Mouse (Mus musculus): Measurements from ENCODE around the gene Gngt2. TPM values are rescaled to one million over a fixed set of nuclear protein-coding genes. Genes with fewer than 3 reads are reported as not detected.

Gngt2 gene
- 2.6 TPM for polyA plus RNA-seq (2014; fragmentation: Illumina TruSeq; extraction: RNeasy Lipid Tissue Mini Kit (QIAGEN cat#74804))

DNA sequence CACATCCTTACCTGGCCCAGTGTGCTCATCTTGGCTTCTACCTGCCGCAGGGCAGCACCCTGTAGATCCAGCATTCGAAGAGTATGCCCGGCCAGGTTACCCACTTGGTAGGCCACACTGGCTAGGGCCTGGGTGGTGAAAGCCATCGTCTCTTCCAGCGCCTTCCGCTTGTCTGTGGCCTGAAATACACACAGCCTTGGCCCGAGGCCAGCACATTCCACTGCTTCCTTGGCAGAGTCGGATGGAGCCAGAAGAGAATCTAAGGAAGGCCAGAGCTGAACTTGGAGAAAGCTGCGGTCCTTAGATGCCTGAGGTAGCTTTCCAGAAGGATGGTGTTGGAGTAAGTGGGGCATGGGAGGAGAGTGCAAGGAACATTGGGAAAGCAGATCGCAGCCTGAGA lies at the start of gene Gngt2:
Gene Gngt2, plus strand, starts transcription at position 158 of the 400 bp plus-strand sequence.

DNA sequence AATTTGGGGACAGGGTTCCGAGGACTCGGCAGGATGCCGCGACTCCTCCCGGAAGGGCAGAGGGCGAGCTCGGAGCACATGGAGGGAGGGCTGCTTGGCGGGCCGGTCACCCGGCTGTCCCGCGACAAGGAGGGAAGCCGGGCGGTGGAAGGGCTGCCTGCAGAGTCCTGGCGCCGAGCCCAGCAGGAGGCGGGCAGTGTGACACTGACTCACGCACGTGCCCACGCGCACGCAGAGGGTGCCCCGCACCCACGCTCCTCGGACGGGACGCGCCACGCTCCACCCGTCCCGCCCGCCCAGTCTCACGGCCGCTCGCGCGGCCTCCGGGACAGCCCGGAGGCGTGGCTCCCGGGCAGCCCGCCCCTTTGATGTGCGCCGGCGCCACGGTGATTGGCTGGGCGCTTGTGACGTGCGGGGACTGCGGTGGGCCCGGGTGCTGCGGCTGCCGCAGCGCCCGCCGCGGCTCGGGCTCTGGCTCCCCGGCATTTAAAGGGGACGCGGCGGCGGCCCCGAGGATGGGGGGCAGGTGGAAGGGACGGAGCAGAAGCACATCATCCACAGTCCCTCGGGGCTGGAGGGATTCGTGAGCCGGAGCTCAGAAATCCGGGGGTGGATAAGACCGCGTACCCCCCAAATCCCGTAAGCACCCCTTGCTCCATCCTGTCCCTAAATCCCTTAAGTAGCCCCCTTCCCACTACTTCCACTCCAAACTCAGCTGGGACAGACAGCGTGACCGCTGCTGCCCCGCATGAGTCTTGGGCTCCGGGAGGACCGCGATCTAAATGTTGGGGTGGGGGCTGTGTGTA lies 12.7 kb upstream of the Gngt2 start, which contains the start of gene Phospho1:
Gene Phospho1, plus strand, starts transcription at position 429 of the 806 bp plus-strand sequence.

DNA sequence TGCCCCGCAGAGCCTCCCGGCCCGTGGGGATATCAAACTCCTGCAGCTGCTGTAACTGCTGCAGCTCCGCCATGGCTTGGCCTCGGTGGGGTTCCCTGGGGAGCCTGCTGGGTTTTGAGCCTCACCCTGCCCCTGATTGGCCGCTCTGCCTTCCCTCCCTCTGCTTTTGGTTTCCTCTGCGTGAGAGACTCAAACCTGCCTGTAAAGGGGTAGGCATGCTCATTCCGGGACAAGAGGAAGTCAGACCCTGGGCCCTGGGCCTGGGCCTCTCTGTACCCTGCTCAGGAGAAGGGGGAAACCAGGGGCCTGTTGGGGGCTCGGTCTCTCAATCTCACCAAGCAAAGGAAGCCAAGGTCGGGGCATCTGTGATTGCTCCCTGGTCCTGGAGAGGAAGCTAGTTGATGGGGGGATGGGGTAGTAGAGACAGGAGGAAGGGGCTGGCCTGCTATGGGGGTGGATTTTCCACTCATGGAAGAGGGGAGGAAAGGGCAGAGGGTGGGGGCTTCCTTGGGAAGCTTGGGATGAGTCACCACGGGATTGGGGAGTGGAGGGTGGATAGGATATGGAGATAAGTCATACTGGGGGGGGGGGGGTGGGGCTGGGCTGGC lies 5.2 kb downstream of the Gngt2 start, which contains the start of gene Abi3:
Gene Abi3, minus strand, starts transcription at position 403 of the 608 bp plus-strand sequence.

Other genes with a start within 250 kb of the Gngt2 start
- 1.1 TPM for gene Ngfr, start 249.5 kb upstream of the Gngt2 start, polyA plus RNA-seq (2014; fragmentation: Illumina TruSeq; extraction: RNeasy Lipid Tissue Mini Kit (QIAGEN cat#74804))
- gene Phb, start 170.3 kb upstream of the Gngt2 start, polyA plus RNA-seq (2014; fragmentation: Illumina TruSeq; extraction: RNeasy Lipid Tissue Mini Kit (QIAGEN cat#74804)): 7.8 TPM
- 39.1 TPM for gene Zfp652, start 124.5 kb upstream of the Gngt2 start, polyA plus RNA-seq (2014; fragmentation: Illumina TruSeq; extraction: RNeasy Lipid Tissue Mini Kit (QIAGEN cat#74804))
- gene B130006D01Rik, start 113.6 kb upstream of the Gngt2 start, polyA plus RNA-seq (2014; fragmentation: Illumina TruSeq; extraction: RNeasy Lipid Tissue Mini Kit (QIAGEN cat#74804)): 0.14 TPM
- gene Phospho1, start 12.7 kb upstream of the Gngt2 start, polyA plus RNA-seq (2014; fragmentation: Illumina TruSeq; extraction: RNeasy Lipid Tissue Mini Kit (QIAGEN cat#74804)): not detected
- not detected for gene Abi3, start 5.3 kb downstream of the Gngt2 start, polyA plus RNA-seq (2014; fragmentation: Illumina TruSeq; extraction: RNeasy Lipid Tissue Mini Kit (QIAGEN cat#74804))
- gene B4galnt2, start 77.7 kb downstream of the Gngt2 start, polyA plus RNA-seq (2014; fragmentation: Illumina TruSeq; extraction: RNeasy Lipid Tissue Mini Kit (QIAGEN cat#74804)): 0.43 TPM
- gene Igf2bp1, start 168.7 kb downstream of the Gngt2 start, polyA plus RNA-seq (2014; fragmentation: Illumina TruSeq; extraction: RNeasy Lipid Tissue Mini Kit (QIAGEN cat#74804)): not detected
- gene Gip, start 187.3 kb downstream of the Gngt2 start, polyA plus RNA-seq (2014; fragmentation: Illumina TruSeq; extraction: RNeasy Lipid Tissue Mini Kit (QIAGEN cat#74804)): not detected
- gene Snf8, start 197.7 kb downstream of the Gngt2 start, polyA plus RNA-seq (2014; fragmentation: Illumina TruSeq; extraction: RNeasy Lipid Tissue Mini Kit (QIAGEN cat#74804)): 9.0 TPM
- gene Ube2z, start 228.2 kb downstream of the Gngt2 start, polyA plus RNA-seq (2014; fragmentation: Illumina TruSeq; extraction: RNeasy Lipid Tissue Mini Kit (QIAGEN cat#74804)): 26.7 TPM
- gene Atp5g1, start 238.5 kb downstream of the Gngt2 start, polyA plus RNA-seq (2014; fragmentation: Illumina TruSeq; extraction: RNeasy Lipid Tissue Mini Kit (QIAGEN cat#74804)): 4.8 TPM